Mouse (Mus musculus): ENCODE measurements around the gene Tent5b. TPM values are rescaled to one million over a fixed set of nuclear protein-coding genes. Genes with fewer than 3 reads are reported as not detected.
A peak's percentile ranks its signal among the peaks of the same experiment; 100 is the strongest.

The Tent5b gene
- polyA plus RNA-seq, 1 experiment from 2014 or later: 1.6 TPM

- no peak overlapping the region for H3K27ac ChIP-seq (ENCODE audit: low read length)
- no peaks in the 10 kb centered on the region for H3K9me3 ChIP-seq (ENCODE audit: low read length)
- no peak overlapping the region for H3K4me2 ChIP-seq (replicated peaks; ENCODE audit: low read depth, low read length)
- no peak for ATAC-seq (ENCODE audit: low FRiP score, low TSS enrichment)
- H3K4me3 ChIP-seq (ENCODE audit: low read length): no peak overlapping the region
- WGBS: 61% methylated on average over 5 of the region's 5 CpGs
- H3K4me1 ChIP-seq (ENCODE audit: insufficient read depth, low read length): 0 out of 2 replicates have a peak, but pooled peaks cover 9% of the 10 kb centered on the region
- H3K36me3 ChIP-seq (ENCODE audit: insufficient read depth, low read length): no peaks in the 10 kb centered on the region
- no peaks in the 10 kb centered on the region for H3K27me3 ChIP-seq (ENCODE audit: insufficient read depth, low read length)
- no peak overlapping the region for H3K9ac ChIP-seq (replicated peaks; ENCODE audit: low read length)
Measured at GRCm38 (mm10) chr4:133447366-133447765, 32.6 kb upstream of the Tent5b start.

- Histone ChIP-seq H3K9me3 (ENCODE audit: low read length) (no peaks in the 10 kb centered on the region), H3K4me1 (ENCODE audit: insufficient read depth, low read length) (0 out of 2 replicates have a peak, but pooled peaks cover 9% of the 10 kb centered on the region), H3K36me3 (ENCODE audit: insufficient read depth, low read length) (no peaks in the 10 kb centered on the region), H3K9ac (replicated peaks; ENCODE audit: low read length) (no peak overlapping the region), H3K4me2 (replicated peaks; ENCODE audit: low read depth, low read length) (no peak overlapping the region), H3K27ac (ENCODE audit: low read length) (no peak overlapping the region), H3K4me3 (ENCODE audit: low read length) (no peak overlapping the region), H3K27me3 (ENCODE audit: insufficient read depth, low read length) (no peaks in the 10 kb centered on the region)
- no peak for ATAC-seq (ENCODE audit: low FRiP score, low TSS enrichment)
- WGBS: 84% methylated on average over 11 of the region's 11 CpGs
Measured at GRCm38 (mm10) chr4:133447967-133448366, 32.0 kb upstream of the Tent5b start.

- Histone ChIP-seq H3K27me3 (ENCODE audit: insufficient read depth, low read length) (no peaks in the 10 kb centered on the region), H3K27ac (ENCODE audit: low read length) (no peak overlapping the region), H3K4me3 (ENCODE audit: low read length) (no peak overlapping the region), H3K9ac (replicated peaks; ENCODE audit: low read length) (no peak overlapping the region), H3K4me2 (replicated peaks; ENCODE audit: low read depth, low read length) (no peak overlapping the region), H3K9me3 (ENCODE audit: low read length) (no peaks in the 10 kb centered on the region), H3K4me1 (ENCODE audit: insufficient read depth, low read length) (0 out of 2 replicates have a peak, but pooled peaks cover 9% of the 10 kb centered on the region), H3K36me3 (ENCODE audit: insufficient read depth, low read length) (no peaks in the 10 kb centered on the region)
- 60% methylated on average over 8 of the region's 8 CpGs for WGBS
- ATAC-seq (ENCODE audit: low FRiP score, low TSS enrichment): no peak
Measured at GRCm38 (mm10) chr4:133448708-133449388, 31.1 kb upstream of the Tent5b start.

- Histone ChIP-seq H3K27me3 (ENCODE audit: insufficient read depth, low read length) (no peaks in the 10 kb centered on the region), H3K4me2 (replicated peaks; ENCODE audit: low read depth, low read length) (0 out of 2 replicates have a peak overlapping the region, but pooled peaks have one; percentile 10), H3K9me3 (ENCODE audit: low read length) (no peaks in the 10 kb centered on the region), H3K4me3 (ENCODE audit: low read length) (no peak overlapping the region), H3K4me1 (ENCODE audit: insufficient read depth, low read length) (0 out of 2 replicates have a peak, but pooled peaks cover 9% of the 10 kb centered on the region), H3K27ac (ENCODE audit: low read length) (no peak overlapping the region), H3K36me3 (ENCODE audit: insufficient read depth, low read length) (no peaks in the 10 kb centered on the region), H3K9ac (replicated peaks; ENCODE audit: low read length) (no peak overlapping the region)
- ATAC-seq (ENCODE audit: low FRiP score, low TSS enrichment): no peak
- 14% methylated on average over 13 of the region's 13 CpGs for WGBS
Measured at GRCm38 (mm10) chr4:133449726-133450125, 30.2 kb upstream of the Tent5b start.

- H3K27me3 ChIP-seq (ENCODE audit: insufficient read depth, low read length): no peaks in the 10 kb centered on the region
- H3K4me1 ChIP-seq (ENCODE audit: insufficient read depth, low read length): 0 out of 2 replicates have a peak, but pooled peaks cover 9% of the 10 kb centered on the region
- H3K9me3 ChIP-seq (ENCODE audit: low read length): no peaks in the 10 kb centered on the region
- H3K9ac ChIP-seq (replicated peaks; ENCODE audit: low read length): no peak overlapping the region
- H3K4me3 ChIP-seq (ENCODE audit: low read length): no peak overlapping the region
- WGBS: 12% methylated on average over 10 of the region's 10 CpGs
- no peaks in the 10 kb centered on the region for H3K36me3 ChIP-seq (ENCODE audit: insufficient read depth, low read length)
- H3K27ac ChIP-seq (ENCODE audit: low read length): no peak overlapping the region
- ATAC-seq (ENCODE audit: low FRiP score, low TSS enrichment): no peak
- no peak overlapping the region for H3K4me2 ChIP-seq (replicated peaks; ENCODE audit: low read depth, low read length)
Measured at GRCm38 (mm10) chr4:133451536-133451935, 28.4 kb upstream of the Tent5b start.

- H3K9me3 ChIP-seq (ENCODE audit: low read length): no peaks in the 10 kb centered on the region
- no peaks in the 10 kb centered on the region for H3K36me3 ChIP-seq (ENCODE audit: insufficient read depth, low read length)
- H3K4me1 ChIP-seq (ENCODE audit: insufficient read depth, low read length): 0 out of 2 replicates have a peak, but pooled peaks cover 9% of the 10 kb centered on the region
- H3K27ac ChIP-seq (ENCODE audit: low read length): no peak overlapping the region
- 71% methylated on average over 7 of the region's 7 CpGs for WGBS
- H3K9ac ChIP-seq (replicated peaks; ENCODE audit: low read length): no peak overlapping the region
- no peak for ATAC-seq (ENCODE audit: low FRiP score, low TSS enrichment)
- H3K4me2 ChIP-seq (replicated peaks; ENCODE audit: low read depth, low read length): no peak overlapping the region
- H3K27me3 ChIP-seq (ENCODE audit: insufficient read depth, low read length): no peaks in the 10 kb centered on the region
- H3K4me3 ChIP-seq (ENCODE audit: low read length): no peak overlapping the region
Measured at GRCm38 (mm10) chr4:133452433-133452832, 27.5 kb upstream of the Tent5b start.

- no peak overlapping the region for H3K27ac ChIP-seq (ENCODE audit: low read length)
- H3K36me3 ChIP-seq (ENCODE audit: insufficient read depth, low read length): no peaks in the 10 kb centered on the region
- no peaks in the 10 kb centered on the region for H3K9me3 ChIP-seq (ENCODE audit: low read length)
- peaks cover 2% of the 10 kb centered on the region; the same call in 1 of the 2 replicates for H3K4me1 ChIP-seq (ENCODE audit: insufficient read depth, low read length)
- H3K4me2 ChIP-seq (replicated peaks; ENCODE audit: low read depth, low read length): no peak overlapping the region
- H3K4me3 ChIP-seq (ENCODE audit: low read length): no peak overlapping the region
- H3K9ac ChIP-seq (replicated peaks; ENCODE audit: low read length): no peak overlapping the region
- no peaks in the 10 kb centered on the region for H3K27me3 ChIP-seq (ENCODE audit: insufficient read depth, low read length)
- ATAC-seq (ENCODE audit: low FRiP score, low TSS enrichment): no peak
- WGBS: 65% methylated on average over 3 of the region's 3 CpGs
Measured at GRCm38 (mm10) chr4:133458044-133458443, 21.9 kb upstream of the Tent5b start.

GRCm38 (mm10) chr4:133460006-133460405 is 19.9 kb upstream of the Tent5b start:
- Histone ChIP-seq H3K9me3 (ENCODE audit: low read length) (no peaks in the 10 kb centered on the region), H3K36me3 (ENCODE audit: insufficient read depth, low read length) (no peaks in the 10 kb centered on the region), H3K4me2 (replicated peaks; ENCODE audit: low read depth, low read length) (no peak overlapping the region), H3K4me1 (ENCODE audit: insufficient read depth, low read length) (peaks cover 3% of the 10 kb centered on the region; the same call in 1 of the 2 replicates), H3K4me3 (ENCODE audit: low read length) (no peak overlapping the region), H3K9ac (replicated peaks; ENCODE audit: low read length) (no peak overlapping the region), H3K27me3 (ENCODE audit: insufficient read depth, low read length) (no peaks in the 10 kb centered on the region), H3K27ac (ENCODE audit: low read length) (no peak overlapping the region)
- no peak for ATAC-seq (ENCODE audit: low FRiP score, low TSS enrichment)
- 88% methylated on average over 1 of the region's 1 CpGs for WGBS

- no peak overlapping the region for H3K9ac ChIP-seq (replicated peaks; ENCODE audit: low read length)
- no peaks in the 10 kb centered on the region for H3K9me3 ChIP-seq (ENCODE audit: low read length)
- H3K4me2 ChIP-seq (replicated peaks; ENCODE audit: low read depth, low read length): no peak overlapping the region
- WGBS: 21% methylated on average over 5 of the region's 5 CpGs
- peaks cover 3% of the 10 kb centered on the region; the same call in 1 of the 2 replicates for H3K4me1 ChIP-seq (ENCODE audit: insufficient read depth, low read length)
- ATAC-seq (ENCODE audit: low FRiP score, low TSS enrichment): no peak
- no peaks in the 10 kb centered on the region for H3K36me3 ChIP-seq (ENCODE audit: insufficient read depth, low read length)
- no peaks in the 10 kb centered on the region for H3K27me3 ChIP-seq (ENCODE audit: insufficient read depth, low read length)
- H3K27ac ChIP-seq (ENCODE audit: low read length): no peak overlapping the region
- H3K4me3 ChIP-seq (ENCODE audit: low read length): no peak overlapping the region
Measured at GRCm38 (mm10) chr4:133460796-133461325, 19.1 kb upstream of the Tent5b start.

- no peak overlapping the region for H3K4me2 ChIP-seq (replicated peaks; ENCODE audit: low read depth, low read length)
- H3K4me1 ChIP-seq (ENCODE audit: insufficient read depth, low read length): peaks cover 3% of the 10 kb centered on the region; the same call in 1 of the 2 replicates
- no peak overlapping the region for H3K9ac ChIP-seq (replicated peaks; ENCODE audit: low read length)
- ATAC-seq (ENCODE audit: low FRiP score, low TSS enrichment): no peak
- 77% methylated on average over 4 of the region's 4 CpGs for WGBS
- no peak overlapping the region for H3K4me3 ChIP-seq (ENCODE audit: low read length)
- H3K9me3 ChIP-seq (ENCODE audit: low read length): no peaks in the 10 kb centered on the region
- H3K36me3 ChIP-seq (ENCODE audit: insufficient read depth, low read length): no peaks in the 10 kb centered on the region
- no peak overlapping the region for H3K27ac ChIP-seq (ENCODE audit: low read length)
- H3K27me3 ChIP-seq (ENCODE audit: insufficient read depth, low read length): no peaks in the 10 kb centered on the region
Measured at GRCm38 (mm10) chr4:133461362-133461761, 18.6 kb upstream of the Tent5b start.
